Mouse (Mus musculus) CH12.LX (cell line): Measurements from ENCODE around the gene Rab12.

ENCODE experiments used
- CTCF ChIP-seq, 2 experiments: IDR thresholded peaks in 1 of 2; conservative IDR thresholded peaks in 1 of 2; 2 replicates each; pipeline ENCODE4 v1.5.1; 2011 to 2012; ENCODE audit warnings: low read depth in 2 of 2, low read length in 2 of 2, improper control_type of control experiment in 1 of 2, inconsistent platforms in 1 of 2, mild to moderate bottlenecking in 1 of 2, moderate library complexity in 1 of 2
- E2F4 ChIP-seq: IDR thresholded peaks from 2 replicates; pipeline ENCODE4 v1.6.1; 2011; ENCODE audit warnings: low read depth, low read length, improper control_type of control experiment; ENCODE audit not compliant: insufficient replicate concordance
- ETS1 ChIP-seq: conservative IDR thresholded peaks from 2 replicates; pipeline ENCODE4 v1.6.1; 2012; ENCODE audit warnings: low read depth, mild to moderate bottlenecking, inconsistent platforms, low read length, improper control_type of control experiment, moderate library complexity
- MAZ ChIP-seq: IDR thresholded peaks from 2 replicates; pipeline ENCODE4 v1.6.1; 2012; ENCODE audit warnings: low read depth, mild to moderate bottlenecking, inconsistent platforms, low read length, improper control_type of control experiment, moderate library complexity
- NELFE ChIP-seq: IDR thresholded peaks from 2 replicates; pipeline ENCODE4 v1.6.1; 2011; ENCODE audit warnings: low read depth, low read length, improper control_type of control experiment
- POLR2A ChIP-seq: IDR thresholded peaks from 2 replicates; pipeline ENCODE4 v1.6.1; 2011; ENCODE audit warnings: low read depth, mild to moderate bottlenecking, improper control_type of control experiment, low read length
- ZC3H11A ChIP-seq: IDR thresholded peaks from 2 replicates; pipeline ENCODE4 v1.6.1; 2012; ENCODE audit warnings: low read depth, mild to moderate bottlenecking, inconsistent platforms, low read length, improper control_type of control experiment

DNA sequence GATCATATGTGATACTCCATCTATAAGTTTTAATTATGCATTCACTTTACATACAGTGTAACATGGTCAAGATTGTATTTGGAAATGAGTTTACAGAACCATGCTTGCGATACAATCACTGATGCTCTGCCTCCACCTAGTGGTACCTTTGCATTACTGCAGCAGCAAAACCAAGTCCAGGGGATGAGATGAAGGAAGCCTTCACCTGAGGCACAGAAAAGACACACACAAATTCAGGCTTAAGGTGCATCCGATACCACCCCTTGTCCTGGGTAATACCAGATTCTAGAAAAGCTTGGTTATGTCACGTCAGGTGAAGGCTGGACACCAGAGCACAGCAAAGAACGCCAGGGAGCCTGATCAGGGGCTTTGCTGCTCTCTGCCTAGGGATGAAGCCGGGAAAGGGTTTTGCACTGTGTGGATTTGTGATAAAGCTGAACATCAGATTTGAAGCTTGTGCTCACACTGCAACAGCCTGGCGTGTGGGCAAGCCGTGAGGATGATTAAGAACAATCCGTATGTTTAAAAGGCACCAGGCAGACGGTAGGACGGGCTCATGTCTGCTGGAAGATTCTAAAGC lies 29.4 kb downstream of the Rab12 start:
- TF ChIP-seq NELFE (no peak), POLR2A (no peak), E2F4 (no peak), MAZ (no peak), ZC3H11A (peak; percentile 41; the same call in 1 of the 2 replicates), CTCF (conservative IDR thresholded peaks at IDR 0.05 in 1 of 2, IDR thresholded peaks at IDR 0.05 in 1 of 2; ENCODE audit: low read depth in 2 of 2, low read length in 2 of 2) (peak; percentile 95 to 97), ETS1 (no peak)
